Mouse (Mus musculus) liver, embryonic 14.5 days (tissue): Measurements from ENCODE around the gene Npas3.

Experiments used
- CTCF ChIP-seq: IDR thresholded peaks from 2 replicates; pipeline ENCODE4 v1.5.1; 2016; ENCODE audit warnings: antibody characterized with exemption, low read depth, control low read depth
- EP300 ChIP-seq: IDR thresholded peaks from 2 replicates; pipeline ENCODE4 v1.6.1; 2016; ENCODE audit warnings: antibody characterized with exemption, low read depth

DNA sequence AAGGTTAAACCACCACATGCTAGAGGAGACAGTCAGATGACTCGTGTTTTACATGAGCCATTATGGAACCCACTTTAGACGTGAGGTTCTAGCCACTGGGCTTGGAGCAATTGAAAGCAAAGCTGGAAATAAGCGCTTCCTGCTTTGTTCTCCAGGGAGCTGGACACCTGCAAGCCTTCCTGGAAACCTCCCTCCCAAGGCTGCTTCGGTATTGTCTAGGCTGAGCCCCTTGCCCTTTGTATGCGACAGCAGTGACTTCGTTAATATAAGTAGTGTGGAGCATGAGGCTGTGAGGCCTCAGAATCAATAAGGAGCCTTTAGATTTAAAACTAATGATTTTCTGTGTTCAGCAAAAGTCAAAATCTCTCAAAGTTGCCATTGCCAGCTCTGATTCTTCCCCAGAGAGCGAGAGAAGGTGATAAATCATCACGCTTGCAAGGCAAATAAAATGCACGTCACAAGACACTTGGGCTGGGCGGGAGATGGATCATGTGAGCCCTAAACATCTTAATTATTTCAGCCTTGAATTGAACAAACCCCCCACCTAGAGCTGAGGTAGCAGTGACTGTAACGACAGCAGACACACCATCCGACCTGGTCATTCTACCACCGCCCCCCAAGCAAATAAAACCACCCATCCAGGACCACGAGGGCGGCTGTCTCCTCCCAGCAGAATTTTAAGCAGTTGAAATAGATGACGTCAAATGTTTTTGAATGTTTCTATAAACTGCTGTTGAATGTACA, 490.2 kb downstream of the Npas3 start:
- TF ChIP-seq CTCF (no peak), EP300 (no peak)
